Mouse (Mus musculus): ENCODE results near the gene Cpne9.
"Not testable (repeated sequence)": the region's sequence is repeated elsewhere in the genome, so short reads cannot be mapped to it uniquely, and the experiment has no call there.

The Cpne9 gene

GRCm38 (mm10) chr6:113290346-113290745 lies 8.2 kb downstream of the Cpne9 start:
- DNase-seq (ENCODE audit: low spot score): no peak

- DNase-seq (ENCODE audit: low spot score): no peak
These were observed 10.8 kb downstream of the Cpne9 start for GRCm38 (mm10) chr6:113292938-113293337.

GRCm38 (mm10) chr6:113296046-113296445 lies 13.9 kb downstream of the Cpne9 start:
- DNase-seq (ENCODE audit: low spot score): no peak

GRCm38 (mm10) chr6:113296639-113297038 lies 14.5 kb downstream of the Cpne9 start:
- no peak for DNase-seq (ENCODE audit: low spot score)

- no peak for DNase-seq (ENCODE audit: low spot score)
These were observed 19.2 kb downstream of the Cpne9 start for GRCm38 (mm10) chr6:113301350-113301749.

- no peak for DNase-seq (ENCODE audit: low spot score)
These were observed 20.2 kb downstream of the Cpne9 start for GRCm38 (mm10) chr6:113302258-113302657.

- peak; percentile 100 for DNase-seq (ENCODE audit: low spot score)
These were observed 24.3 kb downstream of the Cpne9 start for GRCm38 (mm10) chr6:113306322-113306985.

GRCm38 (mm10) chr6:113306986-113307349 lies 24.9 kb downstream of the Cpne9 start, which contains the start of gene Brpf1:
Gene Brpf1, plus strand, starts transcription at chr6:113307137.
- no peak for DNase-seq (ENCODE audit: low spot score)

- peak; percentile 31 for DNase-seq (ENCODE audit: low spot score)
These were observed 25.5 kb downstream of the Cpne9 start for GRCm38 (mm10) chr6:113307481-113308121.

- no peak for DNase-seq (ENCODE audit: low spot score)
These were observed 26.0 kb downstream of the Cpne9 start for GRCm38 (mm10) chr6:113308141-113308540.

- DNase-seq (ENCODE audit: low spot score): no peak
These were observed 33.9 kb downstream of the Cpne9 start for GRCm38 (mm10) chr6:113315972-113316371.

GRCm38 (mm10) chr6:113326533-113327315 lies 44.6 kb downstream of the Cpne9 start, which contains the start of gene Ogg1:
Gene Ogg1, plus strand, starts transcription at chr6:113326972.
- DNase-seq (ENCODE audit: low spot score): peak; percentile 99

GRCm38 (mm10) chr6:113329396-113329795 lies 47.3 kb downstream of the Cpne9 start:
- no peak for DNase-seq (ENCODE audit: low spot score)

GRCm38 (mm10) chr6:113330547-113330946 lies 48.4 kb downstream of the Cpne9 start:
- no peak for DNase-seq (ENCODE audit: low spot score)

- DNase-seq (ENCODE audit: low spot score): no peak
These were observed 49.6 kb downstream of the Cpne9 start for GRCm38 (mm10) chr6:113331721-113332120.

GRCm38 (mm10) chr6:113332734-113333133 lies 50.6 kb downstream of the Cpne9 start:
- DNase-seq (ENCODE audit: low spot score): not testable (repeated sequence)

- no peak for DNase-seq (ENCODE audit: low spot score)
These were observed 51.2 kb downstream of the Cpne9 start for GRCm38 (mm10) chr6:113333137-113333950.

- no peak for DNase-seq (ENCODE audit: low spot score)
These were observed 52.1 kb downstream of the Cpne9 start for GRCm38 (mm10) chr6:113334216-113334615.

GRCm38 (mm10) chr6:113336852-113337620 lies 54.9 kb downstream of the Cpne9 start:
- no peak for DNase-seq (ENCODE audit: low spot score)

GRCm38 (mm10) chr6:113341574-113341973 lies 59.5 kb downstream of the Cpne9 start:
- DNase-seq (ENCODE audit: low spot score): no peak

- no peak for DNase-seq (ENCODE audit: low spot score)
These were observed 60.2 kb downstream of the Cpne9 start for GRCm38 (mm10) chr6:113342297-113342696.
